Mouse (Mus musculus) ovary, postnatal 36 days (tissue): ENCODE measurements around the gene Cycs.
A peak's percentile ranks its signal among the peaks of the same experiment; 100 is the strongest.
"Not testable (repeated sequence)": the region's sequence is repeated elsewhere in the genome, so short reads cannot be mapped to it uniquely, and the experiment has no call there.

Experiments used
- DNase-seq: peaks from one replicate; pipeline ENCODE4 v3.0.0; 2022; ENCODE audit warnings: low spot score, mixed read lengths

Cycs gene

DNA sequence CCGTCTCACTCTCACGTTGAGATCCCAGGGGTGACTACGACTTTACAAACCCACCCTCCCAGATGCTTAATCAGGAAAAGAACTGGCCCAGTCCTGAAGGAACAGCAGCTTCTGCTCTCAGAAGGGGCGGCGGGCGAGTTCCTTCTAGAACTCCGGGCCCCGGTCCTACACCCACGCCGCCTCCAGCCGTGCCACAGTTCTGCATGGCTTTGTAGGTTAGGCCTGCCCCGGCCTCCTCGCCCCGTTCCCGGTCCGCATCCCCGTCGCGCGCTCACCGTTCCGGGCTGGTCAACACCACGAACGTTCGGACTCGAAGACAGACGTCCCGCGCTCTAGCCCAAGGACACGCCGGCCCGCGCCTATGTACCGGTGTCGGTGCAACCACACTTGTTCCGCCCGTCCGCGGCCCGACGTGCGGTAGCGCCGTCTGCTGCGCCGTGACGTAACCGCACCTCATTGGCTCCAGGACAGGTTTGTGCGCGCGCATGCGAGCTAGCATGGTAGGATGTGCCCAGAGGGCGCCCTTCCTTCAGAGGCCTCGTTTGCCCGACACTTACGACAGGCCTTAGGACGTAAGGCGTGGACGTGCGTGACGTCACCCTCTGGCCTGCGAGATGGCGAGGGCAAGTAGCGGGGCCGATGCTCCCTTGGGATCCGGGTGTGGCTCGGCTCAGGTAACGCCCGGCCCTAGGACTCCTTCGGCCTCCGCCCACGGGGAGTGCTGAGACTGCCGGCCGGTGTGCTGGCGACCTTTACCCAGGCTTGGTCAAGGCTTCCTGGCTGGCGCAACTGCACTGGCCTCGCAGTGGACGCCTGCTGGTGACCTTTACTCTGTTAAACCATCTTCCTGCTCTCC, at the start of gene Cycs:
Gene Cycs (minus strand): TSS at position 398 of the 856 bp plus-strand sequence.
- DNase-seq = peak; percentile 99

DNA sequence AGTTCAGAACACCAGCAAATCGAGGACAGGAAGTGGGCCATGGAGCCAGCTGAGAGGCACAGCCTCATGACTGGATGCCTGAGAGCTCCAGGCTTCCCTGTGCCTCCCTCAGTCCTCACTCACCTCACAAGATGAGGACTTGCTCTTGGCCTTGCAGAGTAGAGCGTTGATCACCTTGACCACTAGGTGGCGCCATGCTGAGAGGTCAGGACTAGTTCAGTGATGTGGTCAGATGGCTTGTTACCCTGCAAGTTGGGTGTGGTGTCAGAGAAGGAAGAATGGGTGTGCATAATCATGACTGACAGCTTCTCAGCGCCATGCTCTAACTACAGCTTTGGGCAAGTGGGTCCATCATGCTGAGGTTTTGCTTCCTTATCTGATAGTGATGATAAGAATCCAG, 35.3 kb upstream of the Cycs start:
- DNase-seq = no peak

GRCm38 (mm10) chr6:50598560-50598959, 32.2 kb upstream of the Cycs start:
- no peak for DNase-seq

DNA sequence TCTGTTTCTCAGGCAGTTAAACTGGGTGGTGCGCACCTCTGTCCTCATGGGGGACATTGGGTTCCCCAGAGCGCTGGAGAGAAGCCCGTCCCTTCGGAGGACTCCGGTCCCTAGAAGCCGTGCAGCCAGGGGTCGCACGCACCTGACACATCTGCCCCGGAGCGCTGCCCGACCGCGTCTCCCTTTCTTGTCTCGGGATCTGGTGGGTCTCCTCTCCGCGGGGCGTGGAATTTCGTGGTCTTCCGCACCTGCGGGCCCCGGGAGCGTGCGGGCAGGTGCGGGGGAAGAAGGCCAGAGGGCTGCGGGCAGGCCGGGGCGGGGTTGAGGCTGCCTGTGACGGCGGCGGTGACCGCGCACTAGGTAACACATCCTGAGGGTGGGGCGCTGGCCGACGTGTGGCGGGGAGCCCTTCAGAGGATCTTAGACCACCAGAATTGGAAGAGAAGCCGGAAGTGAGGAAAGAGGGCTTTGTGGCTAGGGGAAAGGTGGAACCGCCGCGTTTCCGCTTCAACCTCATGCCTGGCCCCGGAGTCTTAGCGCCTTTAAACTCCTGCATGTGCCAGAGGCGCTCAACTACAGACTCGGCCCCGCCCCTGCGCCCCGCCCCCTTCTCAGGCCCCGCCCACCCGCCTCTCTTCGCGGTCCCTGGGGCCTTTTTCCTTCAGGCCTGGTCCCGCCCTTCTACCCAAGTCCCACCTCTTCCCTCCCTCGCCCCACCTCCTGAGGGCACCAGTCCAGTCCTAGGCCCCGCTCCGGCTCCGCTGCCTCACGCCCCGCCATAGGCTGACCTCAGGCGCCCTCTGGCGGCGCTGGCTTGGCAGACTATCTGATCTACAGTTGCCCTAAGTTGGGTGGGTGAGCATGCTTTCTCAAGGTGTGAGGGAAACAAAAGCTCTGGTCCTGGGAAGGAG, 30.2 kb upstream of the Cycs start, which contains the start of gene 4921507P07Rik:
Gene 4921507P07Rik (minus strand): TSS at position 332 of the 911 bp plus-strand sequence.
- peak; percentile 95 for DNase-seq

- DNase-seq = no peak
These were observed 28.0 kb upstream of the Cycs start for GRCm38 (mm10) chr6:50594372-50594771.

DNA sequence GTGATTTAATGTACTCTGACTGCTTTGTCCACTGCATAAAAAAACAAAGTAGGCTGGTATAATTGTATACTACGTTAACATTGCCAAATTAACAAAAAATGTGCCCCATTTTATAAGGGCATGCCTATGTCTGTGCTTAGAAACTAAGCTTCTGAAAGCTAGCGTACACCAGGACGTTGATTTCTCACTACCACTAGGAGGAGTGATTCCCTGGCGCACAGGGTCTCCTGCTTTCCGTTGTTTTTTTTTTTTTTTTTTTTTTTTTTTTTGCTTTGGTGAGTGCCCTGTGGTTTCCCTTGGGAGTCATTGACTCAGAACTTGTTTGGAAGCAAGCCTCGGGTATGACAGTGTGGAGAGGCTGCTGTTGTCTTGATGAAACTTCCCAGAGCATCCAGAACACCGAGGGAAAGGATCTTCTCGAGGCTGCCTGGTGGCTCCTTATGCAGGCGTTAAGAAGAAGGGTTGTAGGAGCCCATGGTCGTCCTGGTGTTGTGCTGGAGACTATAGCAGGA, 27.1 kb upstream of the Cycs start:
- no peak for DNase-seq

DNA sequence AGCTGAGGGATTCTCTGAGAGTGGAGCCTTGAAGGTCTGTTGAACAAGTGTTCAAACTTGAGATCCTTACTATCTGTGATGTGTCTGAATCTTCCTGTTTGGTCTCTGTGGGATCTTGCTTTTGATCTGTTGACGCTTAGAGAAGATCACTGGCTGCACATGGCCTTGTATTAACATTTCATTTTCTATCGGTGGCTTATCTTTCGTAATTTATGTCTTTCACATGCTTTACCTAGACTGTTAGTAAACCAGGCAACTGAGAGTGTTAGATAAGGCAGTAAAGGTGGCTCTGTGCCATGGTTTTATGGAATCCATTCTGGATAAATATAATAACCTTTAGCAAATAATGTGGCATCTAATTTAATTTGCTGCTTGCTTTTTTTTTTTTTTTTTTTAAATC, 23.9 kb upstream of the Cycs start:
- DNase-seq = no peak

DNA sequence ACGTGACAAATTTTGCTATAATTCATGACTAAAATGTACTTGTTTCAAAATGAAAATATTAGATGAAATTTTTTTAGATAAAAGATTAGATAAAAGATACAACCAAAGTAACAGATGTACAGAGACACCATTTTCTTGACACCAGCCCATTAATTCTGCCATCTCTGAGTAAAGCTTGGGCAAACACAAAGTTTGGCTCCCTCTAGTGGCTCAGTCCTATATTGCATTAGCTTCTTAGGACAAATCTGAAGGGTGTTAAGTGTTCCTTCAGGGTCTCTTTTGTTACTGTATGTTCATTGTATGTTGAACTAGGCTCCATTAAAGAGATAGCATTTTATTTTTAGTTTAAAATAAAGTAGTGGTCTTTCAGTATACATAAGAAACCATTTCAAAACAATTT, 21.9 kb upstream of the Cycs start:
- DNase-seq = no peak

DNA sequence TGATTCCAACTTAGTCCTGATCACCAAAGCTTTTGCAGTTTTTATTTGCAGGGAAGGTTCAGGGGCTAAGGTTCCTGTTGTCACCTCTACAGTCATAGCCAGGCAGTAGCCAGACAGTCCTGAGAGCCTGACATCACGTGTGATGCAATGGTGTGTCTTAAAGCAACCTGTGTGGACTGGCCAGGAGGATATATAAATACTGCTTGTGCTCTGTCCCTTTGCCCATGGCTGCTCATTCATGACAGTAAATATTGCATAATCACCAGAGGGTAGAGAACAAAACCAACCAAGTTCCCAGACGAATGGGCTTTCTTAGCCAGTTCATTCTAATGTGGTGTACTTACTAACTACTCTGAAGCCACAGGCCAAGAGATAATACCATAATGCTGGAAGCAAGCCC, 21.1 kb upstream of the Cycs start:
- no peak for DNase-seq

- no peak for DNase-seq
These were observed 20.0 kb upstream of the Cycs start for GRCm38 (mm10) chr6:50586316-50586715.

GRCm38 (mm10) chr6:50585733-50586132, 19.4 kb upstream of the Cycs start:
- DNase-seq = no peak

DNA sequence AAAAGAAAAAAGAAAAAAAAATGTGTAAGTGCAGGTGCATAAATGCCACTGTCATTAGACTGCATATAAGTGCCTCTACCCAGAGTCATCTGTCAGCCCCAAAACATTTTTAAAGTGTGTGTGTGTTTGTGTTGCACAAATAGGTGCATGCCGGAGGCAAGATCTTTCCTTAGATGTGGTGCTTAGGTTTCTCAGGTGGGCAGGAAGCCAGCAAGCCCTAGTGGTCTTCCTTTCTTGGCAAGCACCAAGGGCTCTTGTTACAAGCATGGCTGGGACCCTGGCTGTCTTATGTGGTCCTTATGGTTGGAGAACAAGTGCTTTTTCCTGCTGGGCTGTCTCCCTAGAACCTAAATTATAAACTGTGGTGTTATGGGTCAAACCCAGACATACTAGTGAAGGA, 5.3 kb upstream of the Cycs start:
- DNase-seq = no peak

DNA sequence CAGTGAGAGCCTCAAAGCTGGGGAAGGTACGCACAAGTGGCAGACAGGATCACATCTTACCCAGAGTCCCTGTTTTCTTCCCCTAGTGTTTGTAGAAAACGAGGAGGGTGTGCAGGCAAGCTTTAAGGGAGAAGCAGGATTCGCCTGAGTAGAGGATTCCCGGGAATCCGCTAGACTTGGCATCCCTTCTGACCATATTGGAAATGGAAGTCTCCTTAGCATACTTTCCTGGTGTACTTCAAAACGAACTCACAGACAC, 588 bp upstream of the Cycs start:
- DNase-seq = no peak

DNA sequence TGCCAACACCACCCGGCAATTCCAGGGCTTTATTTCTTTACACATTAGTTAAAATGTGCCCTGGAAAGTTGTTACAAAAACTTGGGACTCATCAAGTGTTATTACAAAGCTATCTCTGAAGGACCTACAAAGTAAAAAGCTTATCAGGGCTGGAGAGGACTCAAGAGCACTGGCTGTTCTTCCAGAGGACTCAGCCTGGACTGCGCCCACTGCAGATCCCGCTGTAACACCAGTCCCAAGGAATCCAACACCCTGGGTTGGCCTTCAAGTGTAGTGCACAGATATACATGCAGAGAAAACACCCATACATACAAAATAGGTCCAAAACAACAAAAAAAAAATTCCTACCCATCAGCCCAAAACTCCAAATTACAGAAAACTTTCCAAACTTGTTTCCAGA, 2.7 kb downstream of the Cycs start:
- no peak for DNase-seq

DNA sequence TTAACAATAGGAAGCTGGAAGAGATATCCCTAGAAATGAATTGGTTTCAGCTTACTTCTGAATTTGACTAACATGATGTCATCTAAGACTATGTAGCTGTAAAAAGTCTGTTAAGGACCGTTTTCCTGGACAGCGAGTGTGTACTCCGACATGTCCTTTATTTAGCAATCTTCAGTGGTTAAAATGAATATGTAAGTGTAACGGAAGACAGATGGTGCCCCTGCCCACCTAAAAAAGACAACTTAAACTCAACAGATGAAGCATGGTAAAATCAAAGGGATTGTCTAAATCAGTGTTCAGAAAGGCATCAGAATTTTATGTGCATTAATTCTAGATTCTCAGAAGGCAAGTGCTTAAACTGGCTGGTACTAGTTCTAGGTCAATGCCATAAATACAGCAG, 3.9 kb downstream of the Cycs start:
- DNase-seq = no peak

- no peak for DNase-seq
These were observed 5.6 kb downstream of the Cycs start for GRCm38 (mm10) chr6:50560776-50561175.

- no peak for DNase-seq
These were observed 7.5 kb downstream of the Cycs start for GRCm38 (mm10) chr6:50558877-50559276.

- no peak for DNase-seq
These were observed 8.8 kb downstream of the Cycs start for GRCm38 (mm10) chr6:50557566-50557965.

- not testable (repeated sequence) for DNase-seq
These were observed 12.1 kb downstream of the Cycs start for GRCm38 (mm10) chr6:50554223-50554622.

DNA sequence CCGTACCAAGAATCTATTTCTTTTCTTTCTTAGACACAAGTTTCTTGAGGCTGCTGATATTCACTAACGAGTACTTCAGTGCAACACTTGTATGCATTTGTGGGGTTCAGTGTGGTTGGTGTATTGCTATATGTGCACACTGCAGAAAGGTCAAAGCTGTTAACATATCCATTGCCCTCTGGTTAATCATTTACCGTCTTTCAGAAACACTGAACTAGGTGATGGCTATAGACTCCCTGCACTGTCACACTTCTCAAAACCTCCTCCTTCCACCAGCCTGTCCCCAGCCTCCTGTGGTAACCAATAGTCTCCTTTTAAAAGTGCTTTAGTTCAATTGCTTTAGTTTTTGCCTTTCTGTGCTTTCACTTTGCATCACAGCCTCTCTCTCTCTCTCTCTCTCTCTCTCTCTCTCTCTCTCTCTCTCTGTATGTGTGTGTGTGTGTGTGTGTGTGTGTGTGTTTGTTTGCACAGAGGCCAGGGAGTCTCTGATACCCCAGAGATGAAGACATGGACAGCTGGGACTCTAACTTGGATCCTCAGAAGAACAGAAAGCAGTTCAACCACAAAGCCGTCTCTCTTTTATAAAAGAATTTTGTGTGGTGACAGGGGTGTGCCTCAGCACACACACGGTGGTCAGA, 13.3 kb downstream of the Cycs start:
- no peak for DNase-seq

- no peak for DNase-seq
These were observed 16.5 kb downstream of the Cycs start for GRCm38 (mm10) chr6:50549791-50550190.

DNA sequence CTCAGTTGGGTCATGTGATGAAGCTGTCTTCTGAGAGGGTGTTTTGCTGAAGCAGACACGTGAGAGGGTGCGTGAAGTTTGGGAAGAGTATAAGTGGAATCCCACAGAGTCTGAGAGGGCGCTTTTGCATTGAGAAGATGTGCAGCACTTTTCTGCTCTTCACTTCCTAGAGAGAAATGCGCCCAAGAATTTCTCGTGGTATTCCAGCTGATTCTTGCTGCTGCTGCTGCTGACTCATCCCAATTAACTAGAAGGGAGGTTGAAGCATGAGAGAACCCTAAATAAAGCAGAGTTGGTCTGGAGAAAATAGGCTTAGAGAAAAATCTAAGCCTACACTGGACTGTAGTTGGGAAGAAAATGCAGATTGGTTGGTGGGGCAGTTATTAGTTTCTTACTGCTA, 17.3 kb downstream of the Cycs start:
- DNase-seq = no peak
